Mouse (Mus musculus): Measurements from ENCODE around the gene Amigo1.
A peak's percentile ranks its signal among the peaks of the same experiment; 100 is the strongest.

Gene Amigo1

GRCm38 (mm10) chr3:108186098-108187047 is at the start of gene Amigo1:
TSS of gene Amigo1 (plus strand) at chr3:108186335.
- DNase-seq: peak; percentile 75

- no peak for DNase-seq
Observed at GRCm38 (mm10) chr3:108139113-108139512, 47.0 kb upstream of the Amigo1 start.

- no peak for DNase-seq
Observed at GRCm38 (mm10) chr3:108140786-108141185, 45.3 kb upstream of the Amigo1 start.

DNA sequence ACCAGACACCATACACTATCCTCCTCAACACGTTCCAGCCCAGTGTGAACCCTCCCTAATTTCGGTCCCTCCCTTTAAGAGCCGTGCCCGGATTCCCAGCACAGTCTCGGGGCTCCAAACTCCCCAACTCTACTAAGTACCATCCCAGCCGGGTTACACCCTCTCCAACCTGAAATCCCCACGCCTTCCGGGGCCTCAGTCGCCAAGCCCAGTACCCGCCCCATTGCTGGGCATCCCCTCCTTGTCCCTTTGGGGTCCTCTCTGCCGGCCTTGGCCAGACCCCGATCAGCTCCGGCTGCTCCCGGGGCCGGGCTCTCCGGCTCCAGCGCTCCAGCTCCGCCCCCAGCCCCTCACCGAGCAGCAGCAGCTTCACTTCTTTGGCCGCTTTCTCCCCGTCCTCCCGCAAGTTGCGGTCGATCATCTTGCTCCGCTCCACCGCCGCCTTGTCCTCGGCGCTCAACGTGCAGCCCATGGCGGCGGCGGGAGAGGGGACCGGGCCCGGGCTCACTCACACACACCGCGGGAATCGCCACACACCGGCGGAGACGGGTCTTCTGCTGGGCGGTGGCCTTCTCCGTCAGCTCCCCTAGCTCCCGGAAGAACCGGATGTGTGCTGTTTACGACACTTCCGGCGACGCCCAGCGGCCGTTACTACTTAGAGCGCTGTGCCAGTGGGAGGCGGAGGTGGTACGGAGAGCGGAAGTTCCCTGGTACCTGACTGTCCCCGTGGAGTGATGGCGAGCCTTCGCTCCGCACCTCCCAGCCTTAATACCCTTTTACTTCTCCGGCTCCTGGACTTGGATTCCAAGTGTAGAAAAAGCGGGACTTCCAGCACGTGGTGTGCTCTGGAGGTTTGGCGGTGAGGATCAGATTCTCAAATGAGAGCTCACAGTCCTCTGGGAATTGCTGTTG is 40.3 kb upstream of the Amigo1 start, which contains the start of gene Gnai3:
TSS of gene Gnai3 (minus strand) at position 613 of the 912 bp plus-strand sequence.
- peak; percentile 92 for DNase-seq

- no peak for DNase-seq
Observed at GRCm38 (mm10) chr3:108146671-108147070, 39.5 kb upstream of the Amigo1 start.

DNA sequence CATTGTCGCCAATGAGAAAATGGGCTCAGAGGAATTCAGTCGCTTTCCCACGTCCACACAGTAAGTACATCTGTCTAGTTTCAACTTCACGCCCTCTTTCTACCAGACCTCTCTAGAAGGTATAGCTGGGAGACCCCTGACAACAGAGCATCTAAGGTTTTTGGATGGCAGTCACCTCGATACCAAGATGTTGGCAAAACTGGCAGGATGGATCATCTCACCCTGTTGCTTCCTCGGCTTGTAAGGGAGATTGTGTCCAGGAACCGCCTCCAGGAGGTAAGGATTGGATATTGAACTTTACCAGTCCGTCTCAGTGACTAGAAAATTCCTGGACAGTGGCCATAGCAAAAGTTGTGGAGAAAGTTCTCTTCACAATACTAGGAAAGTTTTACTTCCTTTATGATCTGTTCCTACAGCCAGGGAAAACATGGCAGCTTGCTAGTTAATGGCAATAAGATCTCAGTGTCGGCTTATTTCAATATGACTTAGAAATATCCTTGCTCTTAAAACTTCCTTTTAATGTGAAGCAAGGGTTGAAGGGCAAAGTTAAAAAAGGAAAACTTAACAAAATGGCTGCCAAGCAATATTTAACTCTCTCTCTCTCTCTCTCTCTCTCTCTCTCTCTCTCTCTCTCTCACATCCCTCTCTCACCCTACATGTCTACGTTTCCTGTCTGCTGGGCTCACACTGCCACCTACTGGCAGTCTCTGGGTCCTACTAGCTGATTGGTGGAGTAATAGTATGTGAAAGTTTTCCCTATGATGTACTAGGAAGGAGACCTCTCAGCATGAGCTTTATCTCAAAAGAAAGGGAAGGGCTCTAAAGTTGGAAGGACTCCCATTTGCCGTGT is 38.5 kb upstream of the Amigo1 start:
- peak; percentile 93 for DNase-seq

GRCm38 (mm10) chr3:108152290-108152689 is 33.8 kb upstream of the Amigo1 start:
- DNase-seq: no peak

- DNase-seq: no peak
Observed at GRCm38 (mm10) chr3:108154656-108155055, 31.5 kb upstream of the Amigo1 start, which contains the start of gene Gpr61. TSS of gene Gpr61 (minus strand) at chr3:108154882.

DNA sequence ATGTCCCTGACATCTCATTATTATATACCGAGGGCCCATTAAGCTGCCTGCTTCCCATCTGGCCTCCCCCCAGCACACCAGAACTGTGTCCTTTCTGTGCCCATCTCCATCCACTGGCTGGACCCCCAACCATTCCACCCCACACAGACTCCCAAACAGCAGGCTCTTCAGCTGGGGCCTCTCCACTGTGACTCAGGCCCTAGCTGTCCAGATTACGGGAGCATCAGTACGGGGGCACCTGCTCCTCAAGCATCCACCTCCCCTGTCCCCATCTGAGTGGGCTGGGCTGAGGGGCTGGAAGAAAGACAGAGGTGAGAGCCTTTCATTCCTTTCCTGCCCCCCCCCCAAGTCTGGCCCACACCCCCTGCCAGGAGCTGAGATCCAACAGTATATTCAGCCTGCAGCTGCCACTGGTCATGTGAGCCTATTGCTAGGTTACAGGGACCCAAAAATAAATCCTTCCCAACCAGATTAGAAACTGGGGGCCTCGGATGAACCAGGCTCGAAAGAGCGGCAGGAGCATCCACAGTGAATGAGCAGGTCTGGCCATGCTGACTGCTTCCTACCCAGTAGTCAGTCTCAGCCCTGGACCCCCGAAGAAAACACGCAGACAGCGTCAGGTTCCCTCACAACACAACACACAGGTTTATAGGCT is 27.6 kb upstream of the Amigo1 start:
- DNase-seq: no peak

GRCm38 (mm10) chr3:108164091-108164490 is 22.0 kb upstream of the Amigo1 start:
- no peak for DNase-seq

DNA sequence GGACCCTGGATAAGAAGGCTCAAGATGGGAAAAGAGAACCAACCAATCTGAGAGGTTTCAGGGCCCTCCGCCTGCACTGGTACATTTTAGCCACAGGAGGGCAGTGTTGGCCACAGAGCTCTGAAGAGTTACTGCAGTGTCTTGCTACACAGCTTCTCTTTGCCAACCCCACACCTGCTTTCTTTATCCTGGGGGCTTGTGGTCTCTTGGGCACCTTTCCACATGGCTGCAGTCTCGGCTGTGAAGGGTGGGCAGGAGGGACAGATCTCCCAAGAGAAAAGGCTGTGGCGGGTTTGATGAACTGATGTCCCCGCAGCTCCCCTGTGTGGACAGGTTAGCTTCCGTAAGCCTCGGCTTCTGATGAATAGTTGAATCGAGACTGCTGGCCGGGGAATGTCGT is 21.3 kb upstream of the Amigo1 start:
- peak; percentile 83 for DNase-seq

DNA sequence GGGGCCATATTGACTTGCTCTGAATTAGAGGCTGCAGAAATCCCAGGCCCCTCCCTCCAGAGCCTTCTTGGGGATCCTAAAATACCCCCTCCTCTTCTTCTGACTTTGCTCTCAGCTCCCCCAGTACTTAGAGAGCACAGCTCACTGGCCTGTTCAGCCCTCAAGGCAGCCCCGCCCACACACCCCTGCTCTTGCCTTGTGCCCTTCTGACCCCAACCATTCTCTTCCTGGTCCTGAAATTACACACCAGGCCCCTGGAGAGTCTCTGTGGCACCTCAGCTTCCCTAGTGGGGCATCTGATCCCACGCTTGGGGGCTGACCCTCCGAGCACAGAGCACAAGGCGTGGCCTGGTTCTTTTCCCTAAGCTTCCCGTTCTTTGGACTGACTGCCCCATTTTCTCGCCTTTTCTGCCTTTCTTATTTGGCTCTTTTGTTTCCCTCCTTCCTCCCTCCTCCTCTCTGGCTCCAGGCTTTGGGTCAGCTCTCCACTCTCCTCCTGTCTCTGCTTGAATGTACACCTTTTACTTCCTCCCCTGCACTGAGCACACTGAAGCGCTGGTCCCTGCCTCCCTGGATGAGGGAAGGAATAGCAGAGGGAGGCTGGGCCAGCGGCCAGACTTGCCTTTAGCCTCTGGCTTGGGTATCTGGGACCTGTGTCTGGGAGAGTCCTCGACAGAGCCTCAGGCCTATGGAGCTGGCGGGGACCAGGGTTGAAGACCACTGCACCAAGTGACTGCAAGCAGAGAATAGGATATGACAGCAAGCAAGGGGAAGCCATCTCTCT is 20.4 kb upstream of the Amigo1 start:
- peak; percentile 30 for DNase-seq

DNA sequence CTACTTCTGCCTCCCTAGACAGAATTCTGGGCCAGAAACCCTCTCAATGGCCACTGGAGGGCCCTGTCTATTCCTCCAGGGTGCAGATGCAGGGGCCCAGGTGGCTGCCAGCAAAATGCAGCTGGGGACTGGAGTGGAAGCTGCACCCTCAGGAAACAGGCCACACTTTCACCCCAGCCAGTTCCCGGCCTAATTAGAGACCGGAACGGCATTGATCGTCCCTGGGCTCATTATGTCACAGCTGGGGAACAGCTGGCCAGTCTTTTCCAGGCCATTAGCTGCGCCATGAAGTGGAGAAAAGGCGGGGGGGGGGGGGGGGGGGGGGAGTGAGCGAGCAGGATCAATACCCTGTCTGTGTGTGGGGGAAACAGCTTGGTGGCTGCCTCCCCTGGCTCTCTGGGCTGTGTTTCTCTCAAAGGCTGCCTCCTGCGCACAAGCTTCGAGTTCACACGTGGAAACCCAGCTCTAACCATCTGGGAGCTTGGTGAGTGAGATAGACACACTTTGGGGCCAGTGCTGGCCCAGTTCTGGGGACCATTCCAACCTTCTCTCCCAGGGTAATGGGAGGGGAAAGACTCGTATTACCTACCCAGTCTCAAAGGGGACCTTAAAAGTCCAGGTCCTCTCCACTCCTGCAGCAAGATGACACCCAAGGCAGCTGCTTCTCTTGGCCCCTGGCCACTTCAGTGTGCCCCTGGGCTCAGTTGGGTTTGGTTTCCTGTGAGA is 19.5 kb upstream of the Amigo1 start:
- peak; percentile 71 for DNase-seq

- DNase-seq: no peak
Observed at GRCm38 (mm10) chr3:108167499-108167898, 18.6 kb upstream of the Amigo1 start.

- DNase-seq: no peak
Observed at GRCm38 (mm10) chr3:108169199-108169598, 16.9 kb upstream of the Amigo1 start.

- DNase-seq: no peak
Observed at GRCm38 (mm10) chr3:108174672-108175531, 11.2 kb upstream of the Amigo1 start.

- no peak for DNase-seq
Observed at GRCm38 (mm10) chr3:108178756-108179715, 7.1 kb upstream of the Amigo1 start.

GRCm38 (mm10) chr3:108180514-108180913 is 5.6 kb upstream of the Amigo1 start:
- DNase-seq: no peak
